Comparison of ENCODE assay signal across 29 mouse cellular contexts in genomic region chr2:164180770-164181169, GRCm38 (mm10). TPM values are rescaled to one million over a fixed set of nuclear protein-coding genes. Genes with fewer than 3 reads are reported as not detected.
A peak's percentile ranks its signal among the peaks of the same experiment; 100 is the strongest.
DNase-seq lines count a peak whose midpoint lies in the region; ATAC-seq and TF ChIP-seq lines count a peak whose summit lies in the region.
"Had no signal": no experiment of that assay in that cellular context is flagged by ENCODE, and none has a peak within 500 bp of the region (broad histone marks: within the 10 kb centered on the region; RNA-seq: fewer than 3 reads in every experiment).

No protein-coding gene starts in this region.

- H3K4me3 ChIP-seq in lung, embryonic 15.5 days = no peak overlapping the region
- no peak overlapping the region for H3K4me3 ChIP-seq in lung, adult 2 months (replicated peaks; ENCODE audit: extremely low read depth, low read depth, low read length)
- H3K4me3 ChIP-seq in hindbrain, embryonic 16.5 days (ENCODE audit: low read length) = no peak overlapping the region
- H3K4me3 ChIP-seq: forebrain, embryonic 10.5 days; forebrain, embryonic 13.5 days; heart, adult 2 months; heart, embryonic 10.5 days; heart, embryonic 13.5 days; hindbrain, embryonic 12.5 days; hindbrain, embryonic 15.5 days had no signal

- TF ChIP-seq CTCF in lung, adult 2 months (IDR thresholded peaks at IDR 0.05; ENCODE audit: insufficient read depth, low read length) = no peak
- no peak for TF ChIP-seq CTCF in Patski (IDR thresholded peaks at IDR 0.05)

- peak; percentile 57 for DNase-seq in heart, adult 11 months
- no peak for DNase-seq in heart, postnatal 36 days
- no peak for DNase-seq in lung, adult 2 months
- DNase-seq in Patski (ENCODE audit: low read depth, low spot score) = no peak
- peak; percentile 42 for DNase-seq in lung, postnatal 25 days (ENCODE audit: low spot score)
- DNase-seq in cerebellum, adult 8-10 months = no peak
- DNase-seq: cerebellum, adult 11-12 months; cerebellum, adult 9-10 months; heart, adult 2 months had no signal

- no peaks in the 10 kb centered on the region for H3K9me3 ChIP-seq in lung, embryonic 15.5 days
- no peaks in the 10 kb centered on the region for H3K9me3 ChIP-seq in hindbrain, embryonic 16.5 days (ENCODE audit: control insufficient read depth, low read length)
- H3K9me3 ChIP-seq: forebrain, embryonic 10.5 days; forebrain, embryonic 13.5 days; heart, embryonic 10.5 days; heart, embryonic 13.5 days; hindbrain, embryonic 12.5 days; hindbrain, embryonic 15.5 days had no signal

- H3K4me1 ChIP-seq in lung, embryonic 15.5 days = no peaks in the 10 kb centered on the region; the same call in 1 of the 2 replicates
- H3K4me1 ChIP-seq in lung, adult 2 months (ENCODE audit: control insufficient read depth, insufficient read depth, low read length) = no peaks in the 10 kb centered on the region; the same call in 1 of the 2 replicates
- H3K4me1 ChIP-seq in hindbrain, embryonic 16.5 days (ENCODE audit: control insufficient read depth, insufficient read depth, low read depth, low read length) = no peaks in the 10 kb centered on the region
- H3K4me1 ChIP-seq: heart, embryonic 13.5 days; hindbrain, embryonic 15.5 days had no signal

- no peaks in the 10 kb centered on the region for H3K36me3 ChIP-seq in lung, embryonic 15.5 days
- no peaks in the 10 kb centered on the region for H3K36me3 ChIP-seq in hindbrain, embryonic 16.5 days (ENCODE audit: control insufficient read depth, insufficient read depth, low read length)
- H3K36me3 ChIP-seq: forebrain, embryonic 10.5 days; heart, embryonic 10.5 days; heart, embryonic 13.5 days; hindbrain, embryonic 12.5 days; hindbrain, embryonic 15.5 days had no signal

- intact Hi-C loops in heart, postnatal 36 days (cut with DNase I) = loop anchor here (5.0 kb wide), 1 partner anchor 78 kb away; no protein-coding TSS in a partner anchor

- H3K4me2 ChIP-seq in lung, embryonic 15.5 days = no peak overlapping the region
- H3K4me2 ChIP-seq in hindbrain, embryonic 16.5 days (ENCODE audit: low read length) = no peak overlapping the region
- H3K4me2 ChIP-seq: forebrain, embryonic 13.5 days; heart, embryonic 13.5 days; hindbrain, embryonic 12.5 days; hindbrain, embryonic 15.5 days had no signal

- POLR2A ChIA-PET in Patski (lab: Charles Lee) = no interaction called here

- 65% methylated on average over 4 of the region's 4 CpGs for WGBS in lung, embryonic 15.5 days
- WGBS in lung, adult 2 months = 59% methylated on average over 4 of the region's 4 CpGs
- WGBS in hindbrain, embryonic 16.5 days = 89% methylated on average over 4 of the region's 4 CpGs

- CTCF ChIA-PET in Patski (lab: Charles Lee) = interaction anchor here (0.7 to 2.2 kb wide), 8 partner anchors 15 to 210 kb away, joined by 3 to 7 read pairs (median 3); no protein-coding TSS in a partner anchor

- H3K27me3 ChIP-seq in lung, embryonic 15.5 days = peaks cover 5% of the 10 kb centered on the region; the same call in 1 of the 2 replicates
- H3K27me3 ChIP-seq in Patski = no peaks in the 10 kb centered on the region
- no peaks in the 10 kb centered on the region for H3K27me3 ChIP-seq in hindbrain, embryonic 16.5 days (replicated peaks; ENCODE audit: control insufficient read depth, insufficient read depth, low read length)
- H3K27me3 ChIP-seq: forebrain, embryonic 13.5 days; hindbrain, embryonic 15.5 days had no signal

- ATAC-seq in lung, embryonic 15.5 days (ENCODE audit: borderline replicate concordance, extremely low read depth, low FRiP score, low TSS enrichment) = 0 out of 2 replicates have a peak, but pooled peaks have one; percentile 10
- peak; percentile 60 for ATAC-seq in Patski
- ATAC-seq in hindbrain, embryonic 16.5 days = no peak
- ATAC-seq: forebrain, embryonic 13.5 days; forebrain, embryonic 16.5 days had no signal

- H3K27ac ChIP-seq in lung, embryonic 15.5 days = no peak overlapping the region
- no peak overlapping the region for H3K27ac ChIP-seq in hindbrain, embryonic 16.5 days (ENCODE audit: low read depth, low read length)
- H3K27ac ChIP-seq: forebrain, embryonic 10.5 days; forebrain, embryonic 13.5 days; heart, adult 2 months; heart, embryonic 10.5 days; heart, embryonic 13.5 days; hindbrain, embryonic 12.5 days; hindbrain, embryonic 15.5 days had no signal

- TF ChIP-seq POLR2A in lung, adult 2 months (IDR thresholded peaks at IDR 0.05; ENCODE audit: borderline replicate concordance, extremely low read depth, low read depth, low read length) = no peak

- in situ Hi-C loops in Patski (cut with MboI; ENCODE audit: low pct_unique_long_range_greater_than_20kb) = no loop called here

- no peak overlapping the region for H3K9ac ChIP-seq in lung, embryonic 15.5 days
- no peak overlapping the region for H3K9ac ChIP-seq in hindbrain, embryonic 16.5 days (ENCODE audit: low read depth, low read length)
- H3K9ac ChIP-seq: forebrain, embryonic 13.5 days; heart, embryonic 13.5 days; hindbrain, embryonic 12.5 days; hindbrain, embryonic 15.5 days had no signal

RNA-seq across cellular contexts. Expression of gene Wfdc5, which starts 1.8 kb away (rescaled TPM):
- not detected for total RNA-seq in heart, postnatal 36 days (2021)
- polyA plus RNA-seq in lung, embryonic 15.5 days (2015; fragmentation: Nextera tagmentation; extraction: Ambion mirVana) = not detected in 2 replicates
- 0.27 and 16.2 TPM in 2 replicates for polyA plus RNA-seq in lung, adult 2 months (2012; rRNA removed)
- polyA plus RNA-seq in Patski (2021) = 0.05 TPM
- not detected in 2 replicates for polyA plus RNA-seq in hindbrain, embryonic 16.5 days (2015; fragmentation: Nextera tagmentation; extraction: Ambion mirVana)
- total RNA-seq: adrenal gland, adult 18-20 months; adrenal gland, postnatal 25 days; ES-E14; heart, adult 2 months; heart, postnatal 14 days; hematopoietic stem cell, adult 5-6 weeks had no signal
- polyA plus RNA-seq: brain, embryonic 14.5 days; embryonic facial prominence, embryonic 11.5 days; forebrain, embryonic 10.5 days; forebrain, embryonic 13.5 days; forebrain, embryonic 16.5 days; heart, adult 2 months; heart, embryonic 10.5 days; heart, embryonic 13.5 days; heart, embryonic 16.5 days; hindbrain, embryonic 12.5 days; hindbrain, embryonic 15.5 days had no signal

RNA-seq across cellular contexts. Expression of gene Wfdc12, which starts 9.6 kb away (rescaled TPM):
- total RNA-seq in heart, postnatal 36 days (2021) = not detected
- polyA plus RNA-seq in lung, embryonic 15.5 days (2015; fragmentation: Nextera tagmentation; extraction: Ambion mirVana) = not detected in 2 replicates
- 0.43 and 4.4 TPM in 2 replicates for polyA plus RNA-seq in lung, adult 2 months (2012; rRNA removed)
- not detected for polyA plus RNA-seq in Patski (2021)
- not detected in 2 replicates for polyA plus RNA-seq in hindbrain, embryonic 16.5 days (2015; fragmentation: Nextera tagmentation; extraction: Ambion mirVana)
- total RNA-seq: adrenal gland, postnatal 25 days; ES-E14; gastrocnemius, adult 18-20 months; gastrocnemius, postnatal 10 days; heart, adult 2 months; heart, postnatal 14 days; hematopoietic stem cell, adult 5-6 weeks had no signal
- polyA plus RNA-seq: brain, embryonic 14.5 days; embryonic facial prominence, embryonic 11.5 days; embryonic facial prominence, embryonic 14.5 days; forebrain, embryonic 10.5 days; forebrain, embryonic 13.5 days; forebrain, embryonic 16.5 days; heart, adult 2 months; heart, embryonic 10.5 days; heart, embryonic 13.5 days; heart, embryonic 16.5 days; hindbrain, embryonic 12.5 days; hindbrain, embryonic 15.5 days had no signal

RNA-seq across cellular contexts. Expression of gene Kcns1, which starts 9.9 kb away (rescaled TPM):
- total RNA-seq in heart, postnatal 36 days (2021) = not detected
- not detected in 2 replicates for polyA plus RNA-seq in lung, embryonic 15.5 days (2015; fragmentation: Nextera tagmentation; extraction: Ambion mirVana)
- 0.07 and 0.21 TPM in 2 replicates for polyA plus RNA-seq in lung, adult 2 months (2012; rRNA removed)
- not detected for polyA plus RNA-seq in Patski (2021)
- 2.4 and 3.1 TPM in 2 replicates for polyA plus RNA-seq in hindbrain, embryonic 16.5 days (2015; fragmentation: Nextera tagmentation; extraction: Ambion mirVana)
- total RNA-seq: adrenal gland, adult 18-20 months; adrenal gland, postnatal 25 days; heart, adult 2 months; heart, postnatal 14 days had no signal
- polyA plus RNA-seq: forebrain, embryonic 10.5 days; forebrain, embryonic 13.5 days; heart, embryonic 10.5 days had no signal

RNA-seq across cellular contexts. Expression of gene Wfdc15a, which starts 19.2 kb away (rescaled TPM):
- not detected for total RNA-seq in heart, postnatal 36 days (2021)
- not detected in 2 replicates for polyA plus RNA-seq in lung, embryonic 15.5 days (2015; fragmentation: Nextera tagmentation; extraction: Ambion mirVana)
- not detected in 2 replicates for polyA plus RNA-seq in lung, adult 2 months (2012; rRNA removed)
- polyA plus RNA-seq in Patski (2021) = not detected
- polyA plus RNA-seq in hindbrain, embryonic 16.5 days (2015; fragmentation: Nextera tagmentation; extraction: Ambion mirVana) = not detected in 2 replicates
- total RNA-seq: adrenal gland, adult 18-20 months; adrenal gland, postnatal 25 days; gastrocnemius, adult 18-20 months; gastrocnemius, postnatal 10 days; heart, adult 2 months; heart, postnatal 14 days; hematopoietic stem cell, adult 5-6 weeks had no signal
- polyA plus RNA-seq: brain, embryonic 14.5 days; embryonic facial prominence, embryonic 11.5 days; embryonic facial prominence, embryonic 14.5 days; forebrain, embryonic 10.5 days; forebrain, embryonic 13.5 days; forebrain, embryonic 16.5 days; heart, adult 2 months; heart, embryonic 10.5 days; heart, embryonic 13.5 days; heart, embryonic 16.5 days; hindbrain, embryonic 12.5 days; hindbrain, embryonic 15.5 days had no signal

RNA-seq across cellular contexts. Expression of gene Wfdc15b, which starts 40.7 kb away (rescaled TPM):
- total RNA-seq in heart, postnatal 36 days (2021) = not detected
- polyA plus RNA-seq in lung, embryonic 15.5 days (2015; fragmentation: Nextera tagmentation; extraction: Ambion mirVana) = 0.45 TPM in 1 of 2 replicates, not detected in the other
- polyA plus RNA-seq in lung, adult 2 months (2012; rRNA removed) = 0.34 TPM in 1 of 2 replicates, not detected in the other
- not detected for polyA plus RNA-seq in Patski (2021)
- polyA plus RNA-seq in hindbrain, embryonic 16.5 days (2015; fragmentation: Nextera tagmentation; extraction: Ambion mirVana) = not detected in 2 replicates
- total RNA-seq: adrenal gland, adult 18-20 months; adrenal gland, postnatal 25 days; ES-E14; gastrocnemius, adult 18-20 months; gastrocnemius, postnatal 10 days; heart, adult 2 months; heart, postnatal 14 days; hematopoietic stem cell, adult 5-6 weeks had no signal
- polyA plus RNA-seq: brain, embryonic 14.5 days; embryonic facial prominence, embryonic 11.5 days; forebrain, embryonic 10.5 days; forebrain, embryonic 13.5 days; forebrain, embryonic 16.5 days; heart, adult 2 months; heart, embryonic 10.5 days; heart, embryonic 13.5 days; hindbrain, embryonic 12.5 days had no signal

Comparison
In these comparisons a context has a peak if more than half of its experiments do, and no peak if none do; other contexts are left out.
1. DNase-seq: peak in heart, adult 11 months (single experiment) and lung, postnatal 25 days (single experiment); none in heart, postnatal 36 days (0 of 2), lung, adult 2 months (single experiment), Patski (single experiment) and cerebellum, adult 8-10 months (single experiment).